Mouse (Mus musculus) lung, postnatal 0 days (tissue): ENCODE results near the gene Pdk4.

Experiments
- CTCF ChIP-seq: IDR thresholded peaks from 2 replicates; pipeline ENCODE4 v1.5.1; 2016; ENCODE audit warnings: antibody characterized with exemption, mild to moderate bottlenecking
- EP300 ChIP-seq: IDR thresholded peaks from 2 replicates; pipeline ENCODE4 v1.6.1; 2016; ENCODE audit warnings: antibody characterized with exemption, mild to moderate bottlenecking, control low read depth

DNA sequence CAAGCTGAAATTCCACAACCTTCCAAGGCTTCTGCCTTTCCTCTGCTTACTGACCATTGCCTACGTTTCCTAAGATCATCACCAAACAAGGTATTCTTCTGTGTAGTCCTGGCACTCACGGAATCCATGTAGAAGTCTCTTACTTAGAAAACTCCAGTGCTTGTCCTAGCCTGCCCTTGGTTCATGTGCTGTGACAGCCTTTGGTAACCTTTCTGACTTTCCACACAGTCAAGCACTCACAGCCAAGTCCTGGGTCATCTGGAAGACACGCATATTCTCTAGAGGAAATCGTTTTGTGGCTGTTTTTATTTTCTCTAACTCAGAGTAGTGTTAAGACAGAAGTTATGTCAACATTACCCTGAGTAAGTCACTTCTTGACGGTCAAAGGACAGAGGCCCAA lies 11.7 kb upstream of the Pdk4 start:
- TF ChIP-seq CTCF: no peak
- TF ChIP-seq EP300: no peak
